Mouse (Mus musculus) spleen, embryonic (tissue): ENCODE data around the gene Rbbp7.
"Not testable (repeated sequence)": the region's sequence is repeated elsewhere in the genome, so short reads cannot be mapped to it uniquely, and the experiment has no call there.

ENCODE experiments used
- CTCF ChIA-PET: fragments of 350-600 bp; sonication (Branson Sonifier 250); formaldehyde crosslinking; loops from one replicate; lab custom pipeline; 2022; lab: Charles Lee

Rbbp7 gene

DNA sequence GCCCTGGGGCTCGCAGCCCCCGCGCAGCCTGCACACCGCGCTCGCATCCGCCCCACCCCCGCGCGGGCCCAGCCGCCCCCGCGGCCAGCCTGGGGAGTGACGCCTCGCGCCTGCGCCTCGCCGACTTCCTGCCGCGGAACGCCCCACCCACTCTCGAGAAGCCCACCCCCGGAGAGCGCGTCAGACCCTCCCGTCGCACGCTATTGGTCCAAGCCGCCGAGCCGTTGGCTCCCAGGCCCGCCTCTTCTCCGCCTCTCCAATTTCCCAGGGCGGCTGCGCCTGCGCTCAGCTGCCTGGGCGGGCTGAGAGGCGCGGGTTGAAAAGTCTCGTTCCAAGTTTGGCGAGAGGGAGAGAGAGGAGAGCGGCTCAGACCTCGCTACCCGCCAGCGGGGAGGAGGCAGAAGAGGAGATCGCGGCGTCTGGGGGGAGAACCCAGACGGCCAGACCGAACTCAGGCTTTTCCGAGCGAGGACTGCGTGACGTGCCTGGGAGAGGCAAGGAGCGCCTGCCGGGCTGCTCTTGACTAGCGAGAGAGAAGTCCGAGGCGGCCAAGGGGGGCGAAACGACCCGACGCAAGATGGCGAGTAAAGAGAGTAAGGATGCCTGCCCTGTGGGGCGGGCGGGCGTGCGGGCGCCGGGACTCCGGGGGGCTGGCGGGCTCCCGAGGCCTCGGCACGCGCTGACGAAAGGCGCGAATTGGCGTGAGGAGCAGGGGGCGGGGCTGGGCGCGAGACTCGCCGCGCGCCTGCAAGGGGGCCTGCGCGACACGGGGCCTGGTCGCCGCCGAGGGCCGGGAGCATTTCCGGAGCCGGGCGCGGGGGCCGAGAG is at the start of gene Rbbp7:
Rbbp7 (plus strand) TSS at position 288 of the 828 bp plus-strand sequence.
- CTCF ChIA-PET, result interaction anchor here (0.7 kb wide), 1 partner anchor 1530 kb away, joined by 3 read pairs; no protein-coding TSS in a partner anchor

DNA sequence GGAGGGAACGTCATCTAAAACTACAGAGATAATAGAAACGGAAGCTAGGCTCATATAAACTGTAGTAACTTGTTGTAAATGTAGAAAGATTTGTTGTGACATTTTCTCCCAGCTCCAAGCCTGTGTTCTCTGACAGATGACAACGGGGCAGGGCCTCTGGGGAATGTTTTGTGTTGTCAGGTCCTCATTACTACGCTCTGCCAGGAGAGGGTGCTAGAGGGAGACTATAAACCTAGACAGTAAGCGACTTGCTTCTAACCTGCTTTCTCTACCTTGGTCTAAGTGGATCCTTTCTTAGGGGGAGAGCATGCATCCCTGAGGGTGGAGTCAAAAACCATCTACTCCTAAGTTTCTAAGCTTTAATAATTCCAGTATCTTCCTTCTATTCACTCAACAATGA is 42.4 kb upstream of the Rbbp7 start:
- CTCF ChIA-PET, result no interaction called here

DNA sequence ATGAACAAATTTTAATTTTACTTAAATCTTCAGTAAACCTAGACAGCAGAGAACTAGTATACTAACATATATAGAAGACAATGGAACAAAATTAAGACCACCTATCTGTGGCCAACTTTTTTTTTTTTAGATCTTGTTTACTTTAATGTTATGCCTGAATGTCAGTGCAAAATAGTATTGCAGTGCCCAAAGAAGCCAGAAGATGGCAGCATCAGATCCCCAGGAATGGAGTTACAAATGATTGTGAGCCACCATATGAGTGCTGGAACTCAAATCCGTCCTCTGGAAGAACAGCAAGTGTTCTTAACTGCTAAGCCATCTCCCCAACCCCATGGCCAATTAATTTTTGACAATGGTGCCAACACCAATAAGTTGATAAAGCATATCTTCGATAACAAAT is 40.6 kb upstream of the Rbbp7 start:
- CTCF ChIA-PET, result no interaction called here

DNA sequence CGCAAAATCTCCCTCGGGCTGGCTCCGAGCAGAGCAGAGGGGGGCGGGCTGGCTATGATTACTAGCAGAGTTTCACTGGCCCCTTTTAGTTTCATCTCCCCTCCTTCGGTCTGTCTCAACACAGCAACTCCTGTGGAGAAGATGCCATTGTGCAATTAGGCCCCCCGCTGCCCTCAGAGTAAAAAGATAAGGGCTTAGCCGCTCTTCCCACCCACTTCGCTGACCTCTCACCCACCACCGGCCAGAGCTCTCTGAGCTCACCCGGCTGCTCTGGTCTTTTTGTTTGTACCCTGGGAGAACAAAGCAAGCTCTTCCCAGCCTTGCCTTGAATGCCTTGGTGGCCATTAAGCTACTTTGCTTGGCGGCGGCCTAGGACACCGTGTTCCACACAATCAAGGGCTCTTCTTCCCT is 32.8 kb upstream of the Rbbp7 start:
- CTCF ChIA-PET, result no interaction called here

DNA sequence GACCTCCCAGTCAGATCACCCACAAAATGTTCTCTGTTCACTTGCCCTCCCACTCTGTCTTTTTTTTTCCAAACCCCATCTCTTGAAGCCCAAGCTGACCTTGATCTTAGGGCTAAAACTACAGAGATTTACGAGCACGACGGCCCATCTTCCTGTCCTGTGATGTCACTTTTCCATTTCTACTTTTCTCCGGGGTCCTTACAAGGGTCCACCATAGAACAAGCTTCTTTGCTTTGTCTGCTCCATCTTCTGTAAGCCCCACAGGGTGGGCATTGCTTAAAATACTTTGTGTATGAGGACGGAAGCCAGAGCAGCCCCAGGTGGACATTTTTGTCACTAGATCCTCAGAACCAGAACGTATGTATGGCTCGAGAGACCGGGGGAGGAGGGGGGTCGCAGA is 32.4 kb upstream of the Rbbp7 start:
- CTCF ChIA-PET, result interaction anchor here (0.6 kb wide), 1 partner anchor 18 kb away, joined by 5 read pairs; no protein-coding TSS in a partner anchor

DNA sequence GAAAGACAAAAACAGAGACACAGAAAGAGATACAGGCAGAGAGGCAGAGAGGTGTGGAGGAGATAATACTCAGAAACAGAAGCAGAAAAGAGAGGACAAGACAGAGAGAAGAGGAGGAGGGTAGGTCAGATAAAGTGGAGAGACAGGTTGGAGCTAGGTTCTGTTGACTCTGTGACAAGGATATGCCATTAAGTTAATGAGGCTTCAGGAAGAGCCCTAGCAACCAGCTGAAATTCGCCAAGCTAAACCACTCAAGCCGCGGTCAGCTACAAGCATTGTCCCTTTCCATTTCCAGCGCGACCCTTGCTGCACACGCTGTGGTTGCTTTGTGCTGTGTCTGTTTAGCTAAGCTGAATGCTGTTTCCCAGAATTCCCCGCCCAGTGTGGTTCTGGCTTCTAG is 32.0 kb upstream of the Rbbp7 start:
- CTCF ChIA-PET, result interaction anchor here (0.6 kb wide), 1 partner anchor 17 kb away, joined by 5 read pairs; no protein-coding TSS in a partner anchor

DNA sequence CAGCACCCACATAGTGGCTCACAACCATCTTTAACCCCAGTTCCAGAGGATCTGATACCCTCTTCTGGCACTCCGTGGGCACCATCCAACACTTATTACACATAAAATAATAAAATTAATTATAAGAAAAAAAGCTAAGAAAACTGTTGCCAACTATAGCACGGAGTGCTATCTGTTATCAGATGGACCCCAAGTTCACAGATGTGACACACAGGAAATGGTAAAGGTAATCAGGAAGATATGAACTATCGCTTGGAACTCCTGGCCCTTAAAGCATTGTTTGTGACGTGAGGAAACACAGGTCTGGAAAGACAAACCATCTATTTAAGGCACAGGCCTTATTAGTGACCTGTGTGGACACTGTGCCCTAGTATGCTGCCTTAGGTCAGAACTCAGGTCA is 30.2 kb upstream of the Rbbp7 start:
- CTCF ChIA-PET, result no interaction called here

DNA sequence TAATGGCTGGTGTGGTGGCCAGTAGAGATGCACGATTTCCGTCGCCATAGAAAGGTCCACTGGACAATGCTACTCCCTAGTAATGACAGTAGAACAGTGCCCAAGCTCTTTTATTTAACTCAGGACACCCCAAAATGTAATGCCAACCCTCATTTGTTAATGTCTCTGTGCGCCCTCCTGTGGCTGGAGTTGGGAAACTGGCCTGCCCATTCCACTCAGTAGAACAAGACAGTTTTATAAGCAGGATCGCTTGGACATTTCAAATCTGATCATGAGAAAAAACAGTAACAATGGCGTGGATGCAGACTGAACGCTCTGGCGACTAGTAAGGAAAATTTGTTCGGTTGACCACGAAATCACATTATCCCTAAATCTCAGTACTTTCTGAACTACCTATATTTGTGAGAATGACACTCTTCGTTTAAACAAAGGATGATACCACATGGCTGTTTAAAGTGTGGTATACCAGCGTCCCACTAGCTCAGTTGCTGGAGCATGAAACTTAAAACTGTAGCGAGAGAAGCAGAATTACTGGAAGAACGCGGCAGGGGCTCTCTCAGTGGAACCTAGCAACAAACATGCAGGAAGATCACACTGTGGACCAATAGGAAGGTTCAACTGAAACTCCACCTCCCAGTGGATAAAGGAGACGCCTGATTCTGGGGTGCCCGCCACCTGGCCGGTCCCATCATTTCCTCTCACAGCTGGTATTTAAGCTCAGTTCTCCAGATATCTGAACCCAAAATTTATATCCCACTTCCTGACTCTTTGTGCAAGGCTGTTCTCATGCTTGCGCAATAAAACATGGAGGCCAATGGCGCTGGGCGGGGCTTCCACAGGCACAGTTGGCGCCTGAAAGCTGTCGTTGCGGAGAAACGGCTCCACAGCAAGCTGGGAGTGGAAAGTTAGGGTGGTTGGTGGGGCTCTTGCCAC is 24.9 kb upstream of the Rbbp7 start:
- CTCF ChIA-PET, result interaction anchor here (0.7 kb wide), 1 partner anchor 98 kb away, joined by 6 read pairs; no protein-coding TSS in a partner anchor

DNA sequence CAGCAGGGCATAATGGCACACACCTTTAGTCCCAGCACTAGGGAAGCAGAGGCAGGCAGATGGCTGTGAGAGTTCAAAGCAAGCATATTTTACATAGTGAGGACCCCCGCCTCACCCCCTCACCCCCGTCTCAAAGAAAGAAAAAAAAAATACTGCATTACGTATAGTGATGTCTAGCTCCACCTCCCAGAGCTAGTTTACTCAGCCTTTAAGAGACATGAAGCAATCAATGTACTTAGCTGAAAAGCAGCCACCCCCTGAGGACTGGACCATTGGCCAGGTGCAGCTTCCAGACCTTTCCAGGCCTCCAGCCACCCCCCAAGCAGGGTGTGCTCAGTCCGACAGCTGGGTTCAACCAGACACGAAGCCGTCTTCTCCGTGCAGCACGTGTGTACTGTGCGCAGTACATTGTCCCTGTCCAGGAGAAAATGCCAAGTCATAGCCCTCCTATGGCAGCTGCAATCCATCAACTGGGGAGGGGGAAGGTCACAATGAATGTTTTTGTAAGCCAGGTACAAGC is 24.0 kb upstream of the Rbbp7 start:
- CTCF ChIA-PET, result no interaction called here

DNA sequence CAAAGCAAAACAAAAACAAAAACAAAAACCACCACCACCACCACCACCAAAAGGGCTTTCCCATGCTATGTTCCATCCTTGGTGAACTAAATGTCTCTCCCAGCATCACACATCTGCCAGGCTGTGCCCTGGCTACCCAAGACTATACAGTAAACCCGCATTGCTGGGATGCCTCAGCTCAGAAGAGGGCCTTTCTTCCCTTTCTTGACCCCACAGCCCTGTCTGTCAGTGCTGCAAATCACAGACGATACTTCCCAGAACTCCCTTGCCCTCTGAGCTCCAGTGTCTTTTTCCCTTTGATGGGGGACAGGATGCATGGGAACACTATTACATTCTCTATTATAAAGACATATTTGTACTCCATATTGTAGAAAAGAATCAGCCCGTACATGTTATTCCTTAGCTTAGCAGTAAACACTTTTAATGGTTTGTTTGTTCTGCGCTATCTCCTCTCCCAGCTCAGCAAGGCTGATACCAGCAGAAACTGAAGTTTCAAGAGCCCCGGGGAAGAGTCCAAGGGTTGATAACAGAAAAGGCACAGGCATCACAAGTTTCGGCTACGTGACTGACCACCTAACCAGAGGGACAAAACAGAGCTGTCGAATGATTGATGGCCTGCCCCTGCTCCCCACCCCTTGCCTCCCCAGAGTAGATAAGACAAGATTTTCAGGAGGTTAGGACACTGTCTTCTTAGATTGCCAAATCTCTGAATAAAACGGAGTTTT is 11.3 kb upstream of the Rbbp7 start:
- CTCF ChIA-PET, result no interaction called here

DNA sequence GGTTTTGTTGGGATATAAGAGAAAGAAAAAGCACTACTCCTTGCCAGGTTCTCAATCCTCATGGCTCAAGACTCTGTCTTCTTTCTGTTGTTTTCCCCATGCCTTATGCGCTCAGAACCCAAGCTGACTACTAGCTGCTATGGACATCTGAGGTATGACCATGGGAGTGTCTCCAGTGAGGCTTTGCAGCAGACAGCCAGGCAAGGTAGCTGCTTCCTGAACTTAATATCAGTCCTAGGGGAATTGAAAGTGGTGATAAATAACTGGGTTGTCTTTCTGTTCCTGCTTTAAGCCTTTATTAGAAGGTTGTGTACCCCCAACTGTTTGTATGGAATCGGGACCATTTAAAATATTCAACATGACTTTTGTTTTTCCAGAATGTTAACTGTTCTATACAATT is 7.8 kb upstream of the Rbbp7 start:
- CTCF ChIA-PET, result no interaction called here

DNA sequence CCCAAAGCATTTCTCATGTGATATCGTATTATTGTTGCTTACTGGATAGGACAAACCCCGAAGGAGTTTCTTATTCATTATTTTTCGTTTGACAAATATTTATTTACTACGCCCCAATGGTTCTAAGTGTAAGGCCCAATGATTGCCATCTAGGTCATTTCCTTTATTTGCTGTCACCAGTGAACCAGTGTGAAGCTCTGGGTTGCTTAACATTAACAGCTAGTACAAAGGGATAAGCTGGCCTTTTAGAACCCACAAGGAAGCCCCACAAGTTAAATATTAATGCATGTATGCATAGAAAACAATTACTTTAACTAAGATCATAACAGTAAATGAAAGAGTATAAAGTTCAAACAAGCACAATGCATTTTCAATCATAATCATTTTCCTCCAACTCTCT is 5.9 kb upstream of the Rbbp7 start:
- CTCF ChIA-PET, result no interaction called here

DNA sequence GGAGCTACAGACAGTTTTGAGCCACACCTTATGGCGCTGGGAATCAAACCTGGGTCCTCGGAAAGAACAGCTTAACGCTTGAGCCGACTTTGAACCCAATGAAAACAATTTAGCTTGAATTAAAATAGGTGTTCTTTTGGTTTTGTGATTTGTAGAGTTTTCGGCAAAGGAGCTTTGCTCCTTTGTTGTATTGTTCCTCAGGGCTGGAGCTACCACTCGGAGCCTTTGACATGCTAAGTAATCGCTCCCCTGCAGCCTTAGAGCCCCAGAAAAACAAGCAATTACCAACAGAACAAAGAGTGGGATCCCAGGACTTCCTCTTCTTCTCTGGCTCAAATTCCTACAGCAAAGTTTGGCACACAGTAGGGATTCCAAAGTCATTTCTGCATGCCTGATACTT is 4.1 kb upstream of the Rbbp7 start:
- CTCF ChIA-PET, result no interaction called here

DNA sequence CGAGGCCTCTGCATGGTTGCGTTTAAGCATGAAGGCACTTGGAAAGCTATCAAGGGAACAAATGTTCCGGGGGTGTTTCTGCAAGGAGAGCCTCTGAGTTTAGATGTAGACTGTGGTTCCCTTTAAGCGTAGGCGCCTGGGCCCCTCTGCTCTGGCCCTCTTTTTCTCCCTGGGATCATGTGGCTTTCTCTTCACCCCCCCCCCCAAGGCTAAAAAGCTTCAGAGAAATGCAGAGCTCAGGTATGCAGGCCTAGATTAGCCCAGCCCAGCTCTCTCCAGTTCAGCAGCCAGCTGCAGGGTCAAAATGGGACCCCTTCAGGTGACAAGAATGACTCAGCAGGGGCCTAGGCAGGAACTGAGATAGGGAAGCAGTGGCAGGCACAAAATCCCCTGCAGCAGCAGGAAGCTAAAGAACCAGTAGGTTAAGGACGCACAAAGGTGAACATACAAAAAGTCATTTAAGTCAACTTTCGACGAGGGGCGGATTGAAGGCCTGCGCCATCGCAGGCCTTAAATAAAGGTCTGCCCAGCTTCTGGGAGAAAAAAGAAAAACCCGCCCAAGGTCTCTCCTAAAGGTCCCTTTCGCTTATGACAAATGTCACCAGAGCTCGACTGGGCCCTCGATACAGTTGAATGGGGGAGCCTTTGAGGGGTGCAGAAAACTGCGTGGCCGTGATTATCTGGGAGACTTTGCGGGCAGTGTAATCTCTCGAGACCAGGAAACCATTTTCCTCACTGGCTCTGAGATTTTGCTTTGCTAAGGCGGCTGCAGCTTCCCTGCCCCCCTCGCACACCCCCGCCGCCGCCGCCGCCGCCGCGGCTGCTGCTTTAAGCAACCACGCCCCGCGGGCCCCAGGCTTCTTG is 719 bp upstream of the Rbbp7 start:
- CTCF ChIA-PET, result no interaction called here

DNA sequence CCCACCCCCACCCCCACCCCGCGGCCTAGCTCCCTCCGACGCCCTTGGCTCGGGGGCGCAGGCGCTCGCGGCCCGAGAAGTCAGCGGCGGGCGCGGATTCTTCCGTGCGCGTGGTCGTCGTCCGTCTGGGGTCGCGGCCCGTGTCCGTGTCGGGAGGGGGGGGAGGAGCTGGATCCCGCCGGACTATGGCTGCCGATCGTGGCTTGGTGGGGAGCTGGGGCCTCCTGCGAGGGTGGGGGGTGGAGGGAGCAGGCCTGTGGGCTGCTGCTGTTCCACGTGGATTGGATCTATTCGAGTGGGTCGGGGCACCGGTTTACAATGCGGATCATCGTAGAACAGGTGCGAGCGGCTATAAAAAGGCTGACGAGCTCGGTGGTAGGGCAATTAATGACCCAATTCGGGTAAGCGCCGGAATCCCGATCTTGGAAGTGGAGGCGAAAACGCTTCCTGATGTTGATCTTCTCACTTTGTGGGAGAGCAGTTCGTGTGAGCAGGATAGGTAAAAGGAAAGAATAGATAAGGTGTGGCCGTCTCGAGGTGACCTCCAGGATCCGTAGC is 835 bp downstream of the Rbbp7 start:
- CTCF ChIA-PET, result interaction anchor here (0.7 kb wide), 1 partner anchor 1529 kb away, joined by 3 read pairs; no protein-coding TSS in a partner anchor

DNA sequence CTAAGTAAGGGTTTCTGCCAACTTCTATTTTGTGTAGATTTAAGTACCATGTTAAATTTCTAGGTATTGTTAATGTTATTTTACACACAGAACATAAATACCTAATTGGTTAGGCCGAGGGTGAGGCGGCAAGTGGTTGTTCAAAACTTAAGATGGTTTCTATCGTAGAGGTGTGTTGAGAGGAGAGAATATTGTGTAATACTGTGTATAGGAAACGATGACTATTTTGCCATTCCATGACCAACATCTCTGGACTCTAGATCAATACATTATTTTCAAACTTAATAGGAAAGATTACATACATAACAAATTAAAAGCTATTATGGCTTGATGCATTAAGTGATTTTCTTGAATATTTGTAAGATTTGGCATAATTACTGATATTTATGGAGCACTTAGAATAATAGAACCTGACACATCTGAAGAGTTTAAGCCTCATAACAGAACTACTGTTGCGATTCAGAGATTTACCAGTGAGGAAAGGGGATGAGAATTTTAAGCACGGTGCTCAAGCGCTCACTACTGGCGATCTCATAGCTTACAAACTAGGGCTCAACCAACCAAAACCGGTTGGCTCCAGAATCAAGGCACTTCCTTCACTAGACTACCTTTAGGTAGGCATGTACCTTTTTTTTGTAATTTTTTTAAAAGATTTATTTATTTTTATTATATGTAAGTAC is 1.7 kb downstream of the Rbbp7 start:
- CTCF ChIA-PET, result interaction anchor here (0.6 kb wide), 1 partner anchor 21 kb away, joined by 4 read pairs; no protein-coding TSS in a partner anchor

DNA sequence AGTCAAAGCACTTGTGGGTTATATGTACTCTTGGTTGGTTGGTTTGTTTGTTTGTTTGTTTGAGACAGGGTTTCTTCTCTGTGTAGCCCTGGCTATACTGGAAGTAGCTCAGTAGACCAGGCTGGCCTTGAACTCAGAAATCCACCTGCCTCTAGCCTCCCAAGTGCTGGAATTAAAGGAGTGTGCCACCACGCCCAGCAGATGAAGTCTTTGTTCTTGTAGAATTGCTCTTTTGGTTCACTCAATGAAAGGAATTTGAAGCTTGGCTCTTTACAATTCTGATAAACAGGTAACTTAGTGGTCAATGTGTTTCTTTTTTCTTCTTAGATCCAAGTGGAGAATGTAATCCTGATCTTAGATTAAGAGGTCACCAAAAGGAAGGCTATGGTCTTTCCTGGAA is 10.5 kb downstream of the Rbbp7 start:
- CTCF ChIA-PET, result no interaction called here

DNA sequence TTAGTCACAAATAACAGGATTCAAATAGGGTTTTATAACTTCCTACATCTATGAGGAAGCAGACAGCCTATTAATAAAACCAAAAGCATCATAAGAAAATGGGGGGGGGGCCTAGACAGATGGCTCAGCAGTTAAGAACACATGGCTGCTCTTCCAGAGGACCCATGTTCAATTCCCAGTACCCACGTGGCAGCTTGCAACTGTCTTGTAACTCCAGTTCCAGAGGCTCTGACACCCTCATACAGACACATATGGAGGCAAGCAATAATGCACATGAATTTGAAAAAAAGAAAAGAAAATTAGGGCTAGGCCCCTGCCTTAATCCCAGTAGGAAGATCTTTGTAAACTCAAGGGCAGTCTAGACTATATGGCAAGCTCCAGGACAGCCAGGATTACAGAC is 28.2 kb downstream of the Rbbp7 start:
- CTCF ChIA-PET, result no interaction called here

DNA sequence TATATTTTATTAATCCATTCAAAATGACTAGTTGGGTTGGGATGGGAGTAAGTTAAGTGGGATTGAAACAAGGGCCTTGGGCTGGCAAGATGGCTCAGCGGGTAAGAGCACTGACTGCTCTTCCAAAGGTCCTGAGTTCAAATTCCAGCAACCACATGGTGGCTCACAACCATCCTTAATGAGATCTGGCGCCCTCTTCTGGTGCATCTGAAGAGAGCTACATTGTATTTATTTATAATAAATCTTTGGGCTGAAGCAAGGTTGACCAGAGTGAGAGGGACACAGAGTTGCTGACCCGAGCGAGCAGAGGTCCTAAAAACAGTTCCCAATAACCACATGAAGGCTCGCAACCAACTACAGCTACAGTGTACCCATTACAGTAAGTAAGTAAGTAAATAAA is 31.2 kb downstream of the Rbbp7 start:
- CTCF ChIA-PET, result not testable (repeated sequence)
